Mouse (Mus musculus) lung, postnatal 25 days (tissue): Measurements from ENCODE around the gene Rtn4.
A peak's percentile ranks its signal among the peaks of the same experiment; 100 is the strongest.
"Not testable (repeated sequence)": the region's sequence is repeated elsewhere in the genome, so short reads cannot be mapped to it uniquely, and the experiment has no call there.

Source experiments
- DNase-seq: peaks from one replicate; pipeline ENCODE4 v3.0.0; 2022; ENCODE audit warnings: low spot score

Gene Rtn4

DNA sequence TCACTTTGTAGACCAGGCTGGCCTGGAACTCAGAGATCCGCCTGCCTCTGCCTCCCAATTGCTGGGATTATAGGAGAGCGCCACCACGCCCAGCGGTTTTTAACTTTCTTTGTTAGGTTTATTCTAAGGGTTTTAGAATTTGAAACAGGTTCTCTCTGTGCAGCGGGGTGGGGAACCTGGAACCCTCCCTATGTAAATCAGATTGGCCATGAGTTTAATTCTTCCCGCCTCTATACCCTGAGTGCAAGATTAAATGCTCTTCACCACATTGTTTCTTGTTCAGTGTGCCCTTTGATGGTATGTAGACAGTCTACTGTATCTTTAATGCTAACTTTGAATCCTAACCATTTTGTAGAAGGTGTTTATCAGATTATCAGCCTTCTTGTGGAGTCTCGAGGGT lies 21.4 kb downstream of the Rtn4 start:
- DNase-seq, result no peak

- DNase-seq, result peak; percentile 48
Observed at GRCm38 (mm10) chr11:29714789-29715188, 22.0 kb downstream of the Rtn4 start.

DNA sequence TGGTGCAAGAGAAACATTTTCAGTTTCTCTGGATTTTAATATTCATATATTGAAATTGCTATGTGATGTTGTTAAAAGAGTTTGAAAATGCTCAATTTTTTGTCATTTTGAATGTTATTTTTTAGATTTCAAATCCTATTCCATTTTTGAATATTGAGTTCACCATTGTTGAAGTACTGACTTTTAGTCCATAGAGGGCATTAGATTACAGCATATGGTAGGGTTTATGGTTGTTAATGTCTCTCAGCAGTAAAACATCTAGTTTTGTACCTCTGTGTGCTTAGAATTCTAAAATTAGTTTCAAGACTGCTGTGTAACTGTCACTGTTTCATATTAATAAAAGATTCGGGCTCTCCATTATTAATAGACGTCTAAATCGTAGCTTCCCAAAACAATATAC lies 22.8 kb downstream of the Rtn4 start:
- DNase-seq, result no peak

DNA sequence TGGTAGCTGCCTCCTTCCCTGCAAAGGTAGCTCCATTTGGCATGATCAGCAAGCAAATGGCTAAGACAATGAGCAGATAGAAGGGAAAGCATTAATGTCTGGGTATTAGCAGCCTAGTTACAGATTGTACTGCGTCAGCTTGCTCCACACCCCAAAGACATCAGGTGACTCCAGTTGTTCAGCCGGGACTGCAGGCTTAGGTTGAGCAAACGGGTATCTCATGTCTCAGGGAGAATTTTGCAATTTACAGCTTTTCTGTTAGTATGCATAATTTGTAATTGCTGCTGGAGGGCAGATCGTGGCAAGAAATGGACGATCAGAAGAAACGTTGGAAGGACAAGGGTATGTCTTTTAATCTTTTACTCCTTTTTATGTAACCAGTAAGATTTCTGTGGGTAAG lies 25.8 kb downstream of the Rtn4 start:
- peak; percentile 31 for DNase-seq

DNA sequence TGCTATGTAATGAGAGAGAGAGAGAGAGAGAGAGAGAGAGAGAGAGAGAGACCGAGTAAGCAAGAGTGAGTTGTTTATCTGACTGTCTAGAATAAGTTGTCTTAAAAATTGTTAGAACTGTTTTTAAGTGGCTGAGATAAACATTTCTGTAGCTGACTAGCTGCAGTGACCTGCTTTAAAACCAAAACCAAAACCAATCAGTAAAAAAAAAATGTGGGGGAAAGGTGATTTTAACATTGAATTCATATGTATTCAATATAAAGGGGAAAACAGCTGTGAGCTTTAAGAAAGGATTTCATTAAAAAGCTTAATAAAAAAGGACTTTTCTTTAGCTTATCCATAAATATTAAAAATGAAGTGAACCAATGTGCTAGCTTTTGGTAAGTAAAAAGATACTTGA lies 26.9 kb downstream of the Rtn4 start:
- DNase-seq, result no peak

- no peak for DNase-seq
Observed at GRCm38 (mm10) chr11:29724213-29724612, 31.5 kb downstream of the Rtn4 start.

- DNase-seq, result no peak
Observed at GRCm38 (mm10) chr11:29725167-29725566, 32.4 kb downstream of the Rtn4 start.

- DNase-seq, result no peak
Observed at GRCm38 (mm10) chr11:29725610-29726009, 32.9 kb downstream of the Rtn4 start.

DNA sequence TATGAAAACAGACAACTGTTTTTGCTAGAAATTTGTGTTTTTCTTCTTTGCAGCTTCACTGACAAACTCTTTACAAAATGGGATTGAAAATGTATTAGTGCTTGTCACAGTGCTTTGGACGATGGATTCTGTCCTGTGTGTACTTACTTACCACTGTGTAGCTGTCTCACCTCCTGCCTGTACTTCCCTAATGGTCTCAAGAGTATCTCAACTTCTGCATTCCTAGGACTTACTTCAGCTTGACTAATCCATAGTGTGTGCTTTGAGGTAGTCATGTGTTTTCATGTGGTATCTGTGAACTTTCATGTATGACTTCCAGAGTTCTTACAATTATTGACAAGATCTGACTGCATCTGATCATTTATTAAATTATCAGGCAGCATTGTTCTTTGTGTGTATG lies 35.2 kb downstream of the Rtn4 start:
- no peak for DNase-seq

DNA sequence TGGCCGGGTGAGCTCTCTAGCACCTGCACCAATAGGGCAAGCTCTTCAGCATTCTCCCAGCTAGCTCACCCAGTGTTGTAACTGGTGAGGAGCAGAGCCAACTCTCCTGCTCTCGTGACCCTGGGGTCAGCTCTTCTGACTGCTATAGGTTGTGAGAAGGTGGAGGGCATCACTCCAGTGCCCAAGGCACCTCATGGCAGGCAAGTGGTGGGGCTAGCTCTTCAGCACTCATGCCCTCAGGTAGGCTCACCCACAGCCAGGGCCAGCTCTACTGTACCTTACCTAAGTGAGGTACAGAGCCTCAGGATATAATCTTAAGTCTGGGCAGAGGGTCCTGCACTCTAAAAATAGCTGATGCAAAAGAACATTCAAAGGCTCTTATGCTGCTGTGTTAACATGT lies 47.0 kb downstream of the Rtn4 start:
- DNase-seq, result no peak

DNA sequence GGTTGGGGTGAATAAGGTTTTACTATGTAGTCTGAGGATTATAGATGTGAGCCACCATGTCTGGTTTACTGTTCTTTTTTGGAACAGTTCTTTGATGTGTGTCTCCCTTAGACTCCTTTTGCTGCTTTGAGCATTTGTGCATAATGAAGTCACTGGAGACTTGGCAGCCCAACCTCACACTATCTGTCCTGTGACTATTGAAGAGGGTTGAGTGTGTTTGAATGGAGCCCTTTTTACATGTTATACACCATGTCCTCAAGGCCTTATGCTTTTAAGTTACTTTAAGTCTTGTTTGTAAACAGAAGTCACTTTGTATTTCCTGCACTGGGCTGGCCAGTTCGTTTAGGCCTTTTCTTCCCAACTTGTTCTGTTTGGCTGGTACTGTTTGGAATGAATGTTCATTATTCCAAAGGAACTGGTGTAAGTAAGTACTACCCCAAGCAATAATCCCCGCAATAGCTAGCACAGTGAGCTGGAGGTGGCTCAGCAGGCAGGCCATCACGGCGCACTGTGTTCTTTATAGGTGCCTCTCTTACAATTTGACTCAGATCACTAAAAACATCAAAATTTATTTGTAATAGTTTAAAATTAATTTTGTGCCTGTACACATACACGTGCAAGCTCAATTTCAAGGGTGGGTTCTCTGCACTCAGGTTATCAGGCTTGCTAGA lies 52.1 kb downstream of the Rtn4 start:
- DNase-seq, result no peak

GRCm38 (mm10) chr11:29745513-29745912 lies 52.8 kb downstream of the Rtn4 start:
- no peak for DNase-seq

DNA sequence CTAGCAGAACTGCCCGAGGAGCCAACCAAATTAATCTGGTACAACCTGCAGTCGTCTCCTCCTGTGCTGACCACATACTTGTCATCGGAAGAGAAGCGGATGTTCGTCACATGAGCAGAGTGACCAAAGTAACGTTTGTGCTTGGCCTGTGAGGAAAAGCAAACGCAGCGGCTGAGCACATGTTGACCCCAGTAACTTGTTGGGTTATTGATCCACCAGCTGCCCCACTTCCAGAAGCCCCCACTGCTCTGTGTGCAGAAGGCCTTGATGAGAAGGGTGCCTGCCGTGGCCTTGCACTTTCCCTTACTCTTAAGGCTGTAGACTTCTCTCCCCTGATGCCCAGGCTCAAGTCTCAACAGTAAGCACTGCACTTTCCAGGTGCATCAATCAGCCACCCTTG lies 53.5 kb downstream of the Rtn4 start:
- no peak for DNase-seq

- no peak for DNase-seq
Observed at GRCm38 (mm10) chr11:29747365-29747764, 54.6 kb downstream of the Rtn4 start.

- no peak for DNase-seq
Observed at GRCm38 (mm10) chr11:29747881-29748280, 55.1 kb downstream of the Rtn4 start.

GRCm38 (mm10) chr11:29748750-29749467 lies 56.2 kb downstream of the Rtn4 start:
- no peak for DNase-seq

- no peak for DNase-seq
Observed at GRCm38 (mm10) chr11:29749468-29749829, 56.7 kb downstream of the Rtn4 start.

- no peak for DNase-seq
Observed at GRCm38 (mm10) chr11:29751013-29751412, 58.3 kb downstream of the Rtn4 start.

GRCm38 (mm10) chr11:29751648-29752611 lies 59.2 kb downstream of the Rtn4 start:
- DNase-seq, result no peak

GRCm38 (mm10) chr11:29756007-29756406 lies 63.3 kb downstream of the Rtn4 start:
- DNase-seq, result not testable (repeated sequence)

- DNase-seq, result no peak
Observed at GRCm38 (mm10) chr11:29758617-29759016, 65.9 kb downstream of the Rtn4 start.

DNA sequence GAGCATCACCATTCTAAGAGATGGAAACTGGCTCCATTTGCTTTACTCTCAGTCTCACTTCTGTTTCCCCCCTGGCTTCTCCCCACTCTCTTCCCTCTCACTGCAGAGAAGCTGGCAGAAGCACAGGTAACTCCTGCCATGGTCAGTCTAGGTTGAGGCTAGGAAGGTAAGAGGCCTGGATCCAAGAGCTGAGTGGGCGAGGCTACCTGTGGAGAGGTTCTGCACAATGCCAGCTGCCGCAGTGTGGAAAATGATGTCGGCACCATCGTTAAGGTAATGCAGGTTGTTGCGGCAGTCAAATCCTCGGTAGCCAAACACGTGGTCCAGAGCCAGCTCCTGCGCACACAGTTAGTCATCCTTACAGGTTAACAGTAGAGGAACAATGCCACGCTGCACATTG lies 68.6 kb downstream of the Rtn4 start:
- DNase-seq, result no peak

GRCm38 (mm10) chr11:29762768-29763167 lies 70.0 kb downstream of the Rtn4 start:
- no peak for DNase-seq
